Mouse (Mus musculus): Measurements from ENCODE around the gene Agl.
"Not testable (repeated sequence)": the region's sequence is repeated elsewhere in the genome, so short reads cannot be mapped to it uniquely, and the experiment has no call there.

Agl gene

DNA sequence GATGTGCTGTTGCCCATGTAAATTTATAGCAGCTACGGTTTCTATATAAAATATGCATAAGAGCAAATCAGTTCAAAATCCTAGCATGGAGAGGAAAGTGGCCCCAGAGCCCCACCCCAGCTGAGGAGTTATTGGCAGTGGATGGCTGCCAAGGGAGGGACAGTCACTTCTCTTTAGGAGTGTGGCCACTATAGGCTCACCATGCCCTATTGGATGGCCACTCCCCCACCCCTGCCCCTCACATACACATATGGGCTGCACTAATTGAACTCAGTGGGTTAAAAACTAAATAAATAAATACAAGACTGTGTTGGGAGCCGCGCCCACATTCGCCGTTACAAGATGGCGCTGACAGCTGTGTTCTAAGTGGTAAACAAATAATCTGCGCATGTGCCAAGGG is 9.3 kb upstream of the Agl start:
- in situ Hi-C loops (cut with MseI, MboI): no loop called here

DNA sequence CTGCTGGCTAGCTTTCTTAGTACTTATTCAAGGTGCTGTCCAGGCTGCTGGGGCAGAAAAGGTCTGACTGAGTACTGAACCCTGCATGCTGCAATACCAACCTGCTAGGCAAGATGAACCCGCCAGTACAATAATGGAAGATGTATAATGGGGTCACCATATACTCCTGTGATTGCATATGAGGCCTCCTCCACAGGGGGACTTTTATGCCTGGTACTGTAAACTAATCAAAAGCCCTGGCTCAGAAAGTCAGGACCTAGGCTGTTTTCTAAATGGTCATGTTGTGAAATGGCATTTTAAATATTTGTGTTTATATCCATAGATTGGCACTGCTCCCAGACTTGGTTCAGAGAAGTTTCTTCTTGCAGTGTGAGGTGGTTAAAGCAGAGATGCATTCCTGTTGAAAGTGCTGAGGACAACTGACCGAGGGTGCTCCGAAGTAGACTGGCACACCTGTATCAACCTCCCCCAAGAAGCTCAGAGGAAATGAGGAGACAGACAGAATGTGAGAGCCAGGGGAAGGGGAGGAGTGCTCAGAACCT is 8.8 kb upstream of the Agl start:
- in situ Hi-C loops (cut with MseI, MboI): no loop called here

DNA sequence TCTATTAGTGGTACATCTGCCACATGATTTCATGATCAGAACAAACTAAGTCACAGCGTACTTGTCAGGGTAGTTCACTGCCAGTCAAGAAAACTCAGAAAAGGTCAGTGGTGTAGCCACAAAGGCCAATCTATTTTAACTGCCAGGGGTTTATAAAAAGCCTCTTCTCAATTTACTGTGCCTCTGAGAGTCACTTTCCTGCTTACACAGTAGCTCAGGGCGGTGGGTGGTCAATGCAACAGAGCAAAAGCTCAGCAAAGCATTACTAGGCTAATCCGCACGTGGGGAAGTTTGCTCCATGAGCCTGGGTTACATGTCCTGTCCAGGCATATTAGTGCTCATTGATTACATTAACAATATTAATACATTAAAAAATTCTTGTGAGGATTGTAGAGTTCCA is 8.0 kb upstream of the Agl start:
- in situ Hi-C loops (cut with MseI, MboI): no loop called here

DNA sequence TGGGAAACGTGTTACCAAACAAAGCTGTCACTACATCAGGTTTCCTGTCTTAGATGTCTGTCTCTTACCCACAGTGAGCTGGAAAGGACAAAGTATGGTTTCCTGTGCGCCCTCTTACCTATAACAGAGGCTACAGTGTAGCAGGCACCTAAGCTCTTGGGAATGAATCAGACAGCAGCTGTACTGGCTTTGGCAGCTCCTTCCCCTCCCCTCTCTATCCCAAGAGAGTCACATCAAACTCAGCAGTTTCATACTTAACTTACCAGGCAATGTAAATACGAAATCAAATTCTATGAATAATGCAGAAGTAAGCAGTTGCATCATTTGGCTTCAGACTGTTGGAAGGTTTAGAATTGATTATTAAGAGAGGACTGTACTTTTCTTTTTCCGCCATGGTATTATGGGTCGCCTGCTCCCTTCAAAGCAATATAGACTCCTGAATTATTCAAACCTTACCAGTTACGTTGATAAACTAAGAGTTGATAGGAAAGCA is 7.4 kb upstream of the Agl start:
- in situ Hi-C loops (cut with MseI, MboI): no loop called here

DNA sequence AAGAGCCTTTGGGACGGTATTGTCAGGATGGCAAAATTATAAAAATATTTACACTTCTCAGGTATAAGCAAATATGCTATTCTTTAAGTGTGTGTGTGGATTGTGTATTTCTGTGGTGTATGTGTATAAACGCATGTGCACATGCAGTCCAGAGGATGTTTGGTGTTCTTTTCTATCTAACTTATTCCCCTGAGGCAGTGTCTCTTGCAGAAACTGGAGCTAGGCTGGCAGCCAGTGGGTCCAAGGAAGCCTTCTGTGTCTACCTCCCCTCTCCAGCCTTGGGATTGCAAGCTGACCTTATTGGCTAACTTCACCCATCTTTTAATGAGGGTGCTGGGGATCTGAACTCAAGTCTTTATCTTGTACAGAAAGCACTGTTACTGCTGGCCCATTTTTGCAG is 5.0 kb upstream of the Agl start:
- in situ Hi-C loops (cut with MseI, MboI): no loop called here

DNA sequence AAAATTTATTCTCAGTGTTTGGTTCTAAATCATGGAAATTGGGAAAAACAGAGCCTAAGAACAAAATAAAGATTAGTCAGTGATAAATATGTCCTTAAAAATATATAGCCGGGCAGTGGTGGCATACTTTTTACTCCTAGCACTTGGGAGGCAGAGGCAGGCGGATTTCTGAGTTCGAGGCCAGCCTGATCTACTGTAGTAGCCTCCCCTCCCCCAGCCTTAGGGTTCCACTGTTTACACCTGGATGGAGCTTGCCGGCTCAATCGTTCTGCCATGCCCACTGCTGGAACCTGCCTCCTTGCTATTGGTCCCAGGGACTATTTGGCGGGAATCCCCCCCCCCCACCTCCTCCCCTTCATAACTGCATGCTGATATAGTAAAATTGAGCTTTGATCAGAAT is 2.4 kb upstream of the Agl start:
- in situ Hi-C loops (cut with MseI, MboI): not testable (repeated sequence)

DNA sequence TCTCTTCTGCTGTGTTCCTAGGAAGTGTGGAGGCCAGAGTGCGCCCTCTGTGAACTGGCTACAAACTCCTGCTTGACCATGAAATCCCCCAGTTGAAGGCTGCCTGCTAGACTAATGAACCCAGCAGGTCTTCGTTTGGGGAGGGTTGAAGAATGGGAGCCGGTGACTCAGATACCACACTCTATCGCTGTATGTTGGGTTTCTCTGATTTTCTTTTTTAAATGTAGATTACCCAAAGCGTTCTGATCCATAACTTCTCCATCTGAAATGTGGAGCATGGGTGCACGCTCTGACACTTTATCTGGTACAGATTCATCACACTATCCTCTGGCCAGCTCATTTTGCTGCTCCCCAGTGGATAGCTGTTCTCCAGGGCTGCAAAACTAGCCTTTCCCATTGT is 1.3 kb upstream of the Agl start:
- in situ Hi-C loops (cut with MseI, MboI): no loop called here

DNA sequence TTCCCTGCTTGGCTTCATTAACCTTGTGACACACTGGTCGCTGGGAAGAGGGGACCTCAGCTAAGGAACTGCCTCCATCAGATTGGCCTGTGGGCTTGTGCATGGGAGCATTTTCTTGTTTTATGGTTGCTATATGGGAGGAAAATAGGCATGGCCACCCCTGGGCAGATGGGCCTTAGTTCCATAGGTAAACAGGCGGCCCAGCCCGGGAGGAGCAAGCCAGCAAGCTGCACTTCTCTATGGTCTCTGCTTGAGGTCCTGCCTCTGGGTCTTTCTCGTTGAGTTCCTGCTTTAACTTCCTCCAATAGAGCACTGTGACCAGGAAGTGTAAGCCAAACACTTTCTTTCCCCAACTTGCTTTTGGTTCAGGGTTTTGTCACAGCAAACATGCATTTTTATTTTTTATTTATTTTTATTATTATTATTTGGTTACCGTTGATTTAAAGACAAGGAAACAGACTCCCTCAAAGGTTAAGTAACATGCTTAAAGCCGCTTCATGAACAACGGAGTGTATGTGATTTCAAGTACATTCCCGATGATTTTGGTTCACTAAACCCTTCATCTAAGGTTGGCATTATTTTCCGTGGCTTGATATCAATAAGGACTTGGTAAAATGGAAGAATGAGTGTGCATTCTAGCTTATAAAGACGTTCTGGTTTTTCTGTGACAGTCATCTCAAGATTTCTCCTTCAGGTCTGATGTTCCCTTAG is 696 bp upstream of the Agl start:
- in situ Hi-C loops (cut with MseI, MboI): no loop called here

DNA sequence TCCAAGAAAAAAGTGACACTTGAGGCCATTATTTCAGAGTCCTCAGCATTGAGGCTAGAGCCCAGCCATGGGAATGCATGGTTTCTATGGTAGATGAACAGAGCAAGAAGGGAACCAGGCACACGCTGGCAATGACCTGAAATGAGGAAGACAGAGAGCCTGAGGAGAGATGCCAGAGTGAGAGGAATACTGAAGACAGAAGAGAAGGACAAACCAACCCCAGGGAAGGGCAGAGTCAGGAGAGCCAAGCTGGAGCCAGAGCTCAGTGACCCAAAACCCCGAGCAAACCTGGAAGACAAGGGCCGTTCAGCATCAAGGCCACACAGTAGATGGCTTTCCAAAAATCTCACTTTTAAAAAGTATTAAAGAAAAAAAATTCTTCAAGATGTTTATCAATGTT is 2.1 kb downstream of the Agl start:
- in situ Hi-C loops (cut with MseI, MboI): no loop called here

DNA sequence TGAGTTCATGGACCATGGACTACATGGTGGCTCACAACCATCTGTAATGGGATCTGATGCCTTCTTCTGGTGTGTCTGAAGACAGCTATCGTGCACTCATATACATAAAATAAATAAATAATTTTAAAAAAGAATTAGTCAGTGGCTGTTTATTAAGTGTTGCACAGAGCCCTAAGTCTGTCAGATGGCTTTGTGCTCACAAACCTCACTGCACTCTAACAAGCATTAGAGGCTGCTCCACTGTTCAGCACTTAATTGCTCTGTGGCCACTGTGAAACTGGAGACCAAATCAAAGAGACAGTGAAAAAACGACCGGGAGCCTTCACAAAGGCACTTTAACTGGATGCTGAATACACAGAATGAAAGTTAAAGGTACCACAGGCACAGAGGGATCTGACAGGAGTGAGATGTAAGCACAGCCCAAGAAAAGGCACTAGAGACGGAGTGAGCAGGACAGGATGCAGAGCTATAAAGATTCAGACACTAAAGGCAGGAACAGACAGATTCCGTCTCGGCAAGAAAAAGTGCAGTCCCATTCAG is 3.1 kb downstream of the Agl start:
- in situ Hi-C loops (cut with MseI, MboI): no loop called here

DNA sequence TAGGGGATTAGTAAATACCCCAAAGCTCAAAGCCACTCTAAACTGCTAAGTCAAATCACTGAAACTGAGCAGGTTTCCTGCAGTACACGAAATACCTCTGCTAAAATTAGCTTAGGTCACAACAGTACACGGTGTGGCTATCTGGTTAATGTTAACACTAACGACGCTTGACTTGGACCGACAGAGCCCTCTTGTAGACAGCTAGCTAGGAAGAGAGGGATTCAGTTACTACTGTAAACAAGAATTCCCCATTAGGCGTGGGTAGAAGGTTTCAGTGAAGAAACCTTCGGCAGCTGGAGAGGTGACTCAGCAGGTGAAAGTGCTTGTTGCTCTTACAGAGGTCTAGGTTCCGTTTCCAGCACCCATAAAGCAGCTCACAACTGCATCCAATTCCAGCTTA is 6.2 kb downstream of the Agl start:
- in situ Hi-C loops (cut with MseI, MboI): no loop called here

DNA sequence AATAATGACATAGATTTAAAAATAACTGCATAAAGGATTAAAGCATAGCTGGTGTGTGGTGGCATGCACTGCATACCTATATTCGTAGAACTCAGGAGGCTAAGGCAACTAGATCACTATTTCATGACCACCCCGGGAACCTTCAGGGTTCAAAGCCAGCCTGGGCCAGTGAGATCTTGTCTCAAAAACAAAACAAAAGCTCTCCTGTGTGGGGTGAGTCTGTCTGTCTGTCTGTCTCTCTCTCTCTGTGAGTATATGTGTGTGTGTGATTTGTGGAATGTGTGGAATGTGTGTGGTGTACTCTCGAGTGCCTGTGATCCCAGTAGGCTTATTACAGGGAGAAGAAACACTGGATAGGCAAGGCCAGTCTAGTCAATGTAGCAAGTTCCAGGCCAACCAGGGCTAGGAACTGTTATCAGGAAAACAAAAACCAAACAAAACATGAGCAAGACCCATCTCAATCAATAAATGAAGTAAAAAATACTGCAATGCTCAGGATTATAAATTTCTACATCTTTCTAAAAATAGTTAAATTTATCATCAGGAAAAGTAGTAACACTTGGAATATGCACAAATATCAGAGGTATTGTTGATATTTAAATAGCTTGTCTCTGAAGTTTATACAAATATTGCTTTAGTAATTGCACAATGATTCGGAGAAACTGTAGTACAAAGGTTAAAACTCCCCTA is 9.0 kb downstream of the Agl start:
- in situ Hi-C loops (cut with MseI, MboI): no loop called here

DNA sequence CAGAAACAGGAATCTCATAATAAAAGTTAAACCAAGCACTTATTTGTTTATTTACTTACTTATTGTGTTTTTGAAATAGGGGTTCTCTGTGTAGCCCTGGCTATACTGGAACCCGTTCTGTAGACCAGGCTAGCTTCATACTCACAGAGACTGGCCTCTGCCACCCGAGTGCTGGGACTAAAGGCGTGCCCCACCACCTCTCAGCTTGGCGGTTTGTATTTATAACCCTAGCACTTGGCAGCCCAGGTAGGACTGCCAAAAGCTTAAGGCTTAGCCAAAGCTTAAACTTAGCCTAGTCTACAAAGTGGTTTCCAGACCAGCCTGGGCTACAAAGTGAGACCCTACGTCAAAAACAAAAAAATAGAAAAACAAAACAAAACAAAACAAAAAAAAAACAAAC is 19.1 kb downstream of the Agl start:
- in situ Hi-C loops (cut with MseI, MboI): loop anchor here in 1 of 2 experiments (5.0 kb wide), 1 partner anchor 38 kb away; no protein-coding TSS in a partner anchor

DNA sequence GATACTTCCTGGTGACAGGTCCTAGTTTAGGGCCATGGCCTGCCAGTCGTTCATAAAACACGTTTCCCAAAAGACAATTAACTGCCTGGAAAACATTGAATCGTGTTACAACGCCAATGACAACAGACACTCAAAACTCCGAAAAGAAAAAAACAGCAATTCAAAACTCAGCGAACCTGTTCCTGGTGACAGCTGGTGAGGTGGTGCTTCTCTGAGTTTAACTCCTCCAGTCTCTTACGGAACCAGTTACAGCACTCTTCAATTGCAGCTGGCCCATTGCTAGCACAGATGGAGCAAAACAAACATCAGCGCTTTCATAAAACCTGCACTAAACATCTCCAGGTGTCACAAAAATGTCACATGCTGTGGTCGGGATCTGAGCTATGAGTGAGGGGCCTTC is 21.4 kb downstream of the Agl start:
- in situ Hi-C loops (cut with MseI, MboI): loop anchor here in 1 of 2 experiments (5.0 kb wide), 1 partner anchor 41 kb away; no protein-coding TSS in a partner anchor

DNA sequence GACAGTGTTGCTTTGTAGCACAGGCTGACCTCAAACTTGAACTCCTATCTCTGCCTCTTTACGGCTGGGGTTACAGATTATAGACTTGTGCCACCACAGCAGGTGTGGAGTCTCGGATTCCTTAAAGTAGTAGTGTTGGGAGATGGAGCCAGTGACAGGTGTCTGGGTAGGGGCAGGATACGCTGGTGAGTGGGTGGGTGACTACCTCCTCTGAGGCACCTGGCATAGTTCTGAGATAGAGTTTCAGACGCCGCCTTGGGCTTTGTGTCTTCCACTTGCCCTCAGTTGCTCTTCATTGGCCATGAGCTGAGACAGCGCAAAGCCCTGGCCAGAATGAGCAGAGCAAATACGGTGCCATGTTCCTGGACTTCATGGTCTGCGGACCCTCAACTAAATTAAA is 22.1 kb downstream of the Agl start:
- in situ Hi-C loops (cut with MseI, MboI): loop anchor here in 1 of 2 experiments (5.0 kb wide), 1 partner anchor 41 kb away; no protein-coding TSS in a partner anchor

DNA sequence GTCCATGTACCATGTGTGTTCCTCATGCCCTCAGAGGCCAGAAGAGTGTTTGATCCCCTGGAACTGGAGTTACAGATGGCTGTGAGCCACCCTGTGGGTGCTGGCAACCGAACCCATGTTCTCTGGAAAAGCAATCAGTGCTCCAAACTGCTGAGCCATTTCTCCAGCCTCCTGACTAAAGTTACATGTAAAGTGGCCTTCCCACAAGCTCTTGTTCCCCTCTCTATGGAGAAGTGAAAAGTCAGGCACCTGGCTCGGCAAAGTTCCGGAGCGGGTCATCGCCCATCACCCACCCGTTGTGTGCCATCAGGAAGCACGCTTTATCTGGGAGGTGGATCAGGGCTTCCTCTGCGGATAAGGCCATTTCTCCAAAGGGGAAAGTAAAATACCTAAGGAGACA is 23.2 kb downstream of the Agl start:
- in situ Hi-C loops (cut with MseI, MboI): loop anchor here in 1 of 2 experiments (5.0 kb wide), 1 partner anchor 42 kb away; no protein-coding TSS in a partner anchor

DNA sequence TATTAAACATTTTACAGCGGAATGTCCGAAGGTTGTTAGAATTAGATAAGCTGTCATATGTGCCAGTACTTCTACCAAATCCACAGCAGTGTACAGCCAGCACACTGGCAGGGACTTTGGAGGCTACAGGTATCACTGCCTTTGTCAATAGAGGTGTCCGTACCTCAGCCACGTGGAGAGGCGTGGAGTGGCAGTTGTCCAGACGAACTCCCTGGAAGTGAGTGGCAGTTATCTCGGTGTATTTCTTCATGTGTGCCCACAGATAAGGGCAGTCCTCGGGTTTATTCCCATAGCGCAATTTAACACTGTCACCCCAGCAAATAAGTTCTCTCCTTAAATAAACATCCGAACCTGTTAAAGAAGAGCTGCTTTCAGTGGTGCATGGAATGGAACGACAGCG is 23.7 kb downstream of the Agl start:
- in situ Hi-C loops (cut with MseI, MboI): no loop called here

DNA sequence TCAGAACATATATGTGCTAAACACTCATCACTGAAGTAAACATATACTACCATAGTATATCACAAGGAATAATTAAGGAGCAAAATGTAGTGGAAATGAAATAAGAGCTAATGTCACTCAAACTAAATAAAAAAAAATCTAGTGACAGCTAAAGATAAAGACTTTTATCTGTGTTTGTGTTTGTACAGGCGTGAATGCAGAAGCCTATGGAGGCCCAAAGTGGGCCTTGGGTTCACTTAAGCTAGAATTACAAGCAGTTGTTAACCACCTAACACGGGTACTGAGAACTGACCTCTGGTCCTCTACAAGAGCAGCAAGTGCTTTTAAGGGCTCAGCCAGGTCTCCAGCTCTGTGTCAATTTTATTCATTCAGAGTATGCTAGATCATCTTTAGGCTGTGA is 31.0 kb downstream of the Agl start:
- in situ Hi-C loops (cut with MseI, MboI): loop anchor here in 1 of 2 experiments (10.0 kb wide), 1 partner anchor 58 kb away; no protein-coding TSS in a partner anchor

DNA sequence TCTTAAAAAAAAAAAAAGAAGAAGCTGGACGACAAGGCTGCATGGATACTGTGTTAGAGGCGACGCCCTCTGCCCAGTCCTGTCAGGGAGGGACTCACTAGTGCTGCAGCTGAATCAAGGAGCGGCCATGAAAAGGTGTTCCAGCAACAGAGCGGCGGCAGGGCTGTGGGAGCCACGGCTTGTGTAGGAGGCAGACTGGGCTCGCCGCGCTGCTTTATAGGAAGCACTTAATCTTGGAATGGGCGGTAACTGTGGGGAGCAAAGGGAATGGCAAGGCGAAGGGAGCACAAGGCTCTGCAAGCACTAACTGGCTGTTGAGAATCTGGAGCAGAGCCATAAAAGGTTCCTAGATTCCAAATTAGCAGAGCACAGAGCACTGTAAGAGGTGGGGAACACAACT is 34.1 kb downstream of the Agl start:
- in situ Hi-C loops (cut with MseI, MboI): loop anchor here in 1 of 2 experiments (10.0 kb wide), 1 partner anchor 61 kb away; no protein-coding TSS in a partner anchor

DNA sequence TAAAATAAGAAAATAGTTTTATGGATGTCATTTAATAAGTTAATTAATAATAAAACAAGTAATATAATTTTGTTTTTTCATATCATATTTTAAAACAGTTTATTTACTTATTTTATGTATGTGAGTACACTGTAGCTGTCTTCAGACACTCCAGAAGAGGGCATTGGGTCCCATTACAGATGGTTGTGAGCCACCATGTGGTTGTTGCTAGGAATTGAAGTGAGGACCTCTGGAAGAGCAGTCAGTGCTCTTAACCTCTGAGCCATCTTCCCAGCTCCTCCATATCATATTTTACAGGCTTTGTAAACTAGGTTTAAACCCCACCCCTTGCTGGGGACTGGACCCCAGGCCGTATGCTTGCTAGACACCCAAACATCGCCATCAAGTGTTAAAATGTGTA is 36.4 kb downstream of the Agl start:
- in situ Hi-C loops (cut with MseI, MboI): loop anchor here in 1 of 2 experiments (10.0 kb wide), 1 partner anchor 63 kb away; no protein-coding TSS in a partner anchor

DNA sequence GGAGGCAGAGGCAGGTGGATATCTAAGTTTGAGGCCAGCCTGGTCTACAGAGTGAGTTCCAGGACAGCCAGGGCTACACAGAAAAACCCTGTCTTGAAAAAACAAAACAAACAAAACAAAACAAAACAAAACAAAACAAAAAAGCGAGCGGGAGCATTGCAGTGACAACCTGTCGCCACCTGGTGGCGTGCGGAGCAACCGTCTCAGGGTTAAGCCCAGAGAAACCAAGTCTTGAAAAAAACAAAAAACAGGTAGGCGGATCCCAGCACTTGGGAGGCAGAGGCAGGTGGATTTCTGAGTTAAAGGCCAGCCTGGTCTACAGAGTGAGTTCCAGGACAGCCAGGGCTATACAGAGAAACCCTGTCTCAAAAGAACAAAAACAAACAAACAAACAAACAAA is 41.0 kb downstream of the Agl start:
- in situ Hi-C loops (cut with MseI, MboI): not testable (repeated sequence)

DNA sequence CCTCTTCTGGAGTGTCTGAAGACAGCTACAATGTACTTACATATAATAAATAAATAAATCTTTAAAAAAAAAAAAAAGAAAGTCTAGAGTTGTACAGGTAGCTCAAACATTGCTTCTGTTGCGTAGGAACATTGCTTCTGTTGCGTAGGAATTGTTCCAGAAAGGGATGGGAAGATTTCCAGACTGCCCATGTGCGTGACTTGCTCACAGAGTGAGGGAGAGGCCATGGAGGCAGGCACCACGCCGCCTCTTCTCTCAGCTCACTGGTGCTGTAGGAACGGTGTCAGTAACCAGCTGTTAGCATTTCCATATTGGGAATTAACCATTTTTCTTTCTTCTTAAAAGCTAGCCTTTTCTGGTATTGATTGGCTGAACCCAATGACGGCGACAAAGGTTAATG is 55.1 kb downstream of the Agl start:
- in situ Hi-C loops (cut with MseI, MboI): no loop called here

Data from mouse trophoblast stem cell (cell line).